8 mouse cellular contexts compared by ENCODE assay signal in genomic region chr2:23092216-23092615, GRCm38 (mm10). TPM values are rescaled to one million over a fixed set of nuclear protein-coding genes. Genes with fewer than 3 reads are reported as not detected.
A peak's percentile ranks its signal among the peaks of the same experiment; 100 is the strongest.
DNase-seq lines count a peak whose midpoint lies in the region; ATAC-seq and TF ChIP-seq lines count a peak whose summit lies in the region.

No protein-coding gene starts in this region.

- ATAC-seq in common myeloid progenitor, adult 5-6 weeks (replicated peaks; ENCODE audit: low read depth, poor library complexity, severe bottlenecking), result peak; percentile 90
- peak; percentile 41; the same call in 1 of the 2 replicates for ATAC-seq in liver, embryonic 16.5 days (ENCODE audit: low read depth)

- H3K4me1 ChIP-seq in liver, embryonic 16.5 days (ENCODE audit: control insufficient read depth, low read depth, low read length), result no peaks in the 10 kb centered on the region
- peaks cover 6% of the 10 kb centered on the region for H3K4me1 ChIP-seq in spleen, adult 2 months (ENCODE audit: control insufficient read depth, insufficient read depth, insufficient read length)

- H3K27me3 ChIP-seq in liver, embryonic 16.5 days (ENCODE audit: control insufficient read depth, insufficient read depth, low read depth, low read length), result no peaks in the 10 kb centered on the region
- H3K27me3 ChIP-seq in spleen, adult 2 months (ENCODE audit: control insufficient read depth, insufficient read depth, low read length), result no peaks in the 10 kb centered on the region

- no peak overlapping the region for H3K9ac ChIP-seq in liver, embryonic 16.5 days (ENCODE audit: low read depth, low read length)

- TF ChIP-seq POLR2A in spleen, adult 2 months (IDR thresholded peaks at IDR 0.05; ENCODE audit: low read depth, low read length), result no peak

- no peaks in the 10 kb centered on the region for H3K9me3 ChIP-seq in liver, embryonic 16.5 days (replicated peaks; ENCODE audit: control insufficient read depth, low read length)

- no peak overlapping the region for H3K4me3 ChIP-seq in liver, embryonic 16.5 days (ENCODE audit: low read depth, low read length)
- H3K4me3 ChIP-seq in spleen, adult 2 months (ENCODE audit: extremely low read depth, insufficient read depth, insufficient read length), result no peak overlapping the region

- H3K36me3 ChIP-seq in liver, embryonic 16.5 days (ENCODE audit: control insufficient read depth, insufficient read depth), result peaks cover 13% of the 10 kb centered on the region
- H3K36me3 ChIP-seq in spleen, adult 2 months (ENCODE audit: control insufficient read depth, insufficient read depth, low read length), result peaks cover 31% of the 10 kb centered on the region

- no peak overlapping the region for H3K4me2 ChIP-seq in liver, embryonic 16.5 days (ENCODE audit: low read depth, low read length)

- H3K27ac ChIP-seq in liver, embryonic 16.5 days (ENCODE audit: low read length), result no peak overlapping the region
- H3K27ac ChIP-seq in spleen, adult 2 months (ENCODE audit: insufficient read depth, low read length), result no peak overlapping the region

- peak; percentile 58; the same call in 1 of the 2 replicates for TF ChIP-seq CTCF in spleen, adult 2 months (IDR thresholded peaks at IDR 0.05; ENCODE audit: extremely low read depth, insufficient read depth, insufficient read length, insufficient replicate concordance)

- WGBS in liver, embryonic 16.5 days (ENCODE audit: insufficient replicate concordance), result 40% methylated on average over 5 of the region's 5 CpGs
- WGBS in spleen, adult 2 months, result 50% methylated on average over 5 of the region's 5 CpGs

- intact Hi-C loops in gastrocnemius, postnatal 36 days (cut with DNase I), result no loop called here

- peak; percentile 24 for DNase-seq in gastrocnemius, adult 18-20 months (ENCODE audit: low spot score)
- DNase-seq in gastrocnemius, postnatal 25 days, result no peak
- peak; percentile 9 to 17 for DNase-seq in right cerebral cortex, adult 2 months (ENCODE audit: low spot score in 2 of 2)
- no peak for DNase-seq in right cerebral cortex, postnatal 4 days
- peak; percentile 15 to 27 for DNase-seq in spleen, adult 2 months (ENCODE audit: low read depth in 1 of 2, low spot score in 2 of 2)
- no peak for DNase-seq in gastrocnemius, postnatal 36 days

RNA-seq across cellular contexts. Expression of gene Acbd5, which starts 24.2 kb away (rescaled TPM):
- total RNA-seq in gastrocnemius, adult 18-20 months (2021), result 10 to 100 TPM; 26.8 to 27.8 TPM
- 10 to 100 TPM; 24.9 to 26.3 TPM for total RNA-seq in gastrocnemius, postnatal 25 days (2021)
- 29.0 and 29.1 TPM in 2 replicates for total RNA-seq in common myeloid progenitor, adult 5-6 weeks (2017)
- polyA plus RNA-seq in liver, embryonic 16.5 days (2015; fragmentation: Nextera tagmentation; extraction: Ambion mirVana), result 18.5 and 20.1 TPM in 2 replicates
- 7.5 and 7.8 TPM in 2 replicates for polyA plus RNA-seq in spleen, adult 2 months (2012; rRNA removed)
- total RNA-seq in gastrocnemius, postnatal 36 days (2021), result 10 to 100 TPM; 22.1 to 24.2 TPM

RNA-seq across cellular contexts. Expression of gene Abi1, which starts 52.2 kb away (rescaled TPM):
- total RNA-seq in gastrocnemius, adult 18-20 months (2021), result 10 to 100 TPM; 17.4 to 22.4 TPM
- 10 to 100 TPM; 15.2 to 16.0 TPM for total RNA-seq in gastrocnemius, postnatal 25 days (2021)
- 106 and 124 TPM in 2 replicates for total RNA-seq in common myeloid progenitor, adult 5-6 weeks (2017)
- 19.9 and 20.9 TPM in 2 replicates for polyA plus RNA-seq in liver, embryonic 16.5 days (2015; fragmentation: Nextera tagmentation; extraction: Ambion mirVana)
- polyA plus RNA-seq in spleen, adult 2 months (2012; rRNA removed), result 63.0 and 67.8 TPM in 2 replicates
- 10 to 100 TPM; 14.6 to 15.7 TPM for total RNA-seq in gastrocnemius, postnatal 36 days (2021)

Comparison
In these comparisons a context has a peak if more than half of its experiments do, and no peak if none do; other contexts are left out.
1. DNase-seq: peak in gastrocnemius, adult 18-20 months (single experiment), right cerebral cortex, adult 2 months (2 of 2) and spleen, adult 2 months (2 of 2); none in gastrocnemius, postnatal 25 days (single experiment), right cerebral cortex, postnatal 4 days (single experiment) and gastrocnemius, postnatal 36 days (0 of 2).